Mouse (Mus musculus) hematopoietic stem cell, adult 5-6 weeks (primary cell): ENCODE data around the gene Slc35f6. TPM values are rescaled to one million over a fixed set of nuclear protein-coding genes. Genes with fewer than 3 reads are reported as not detected.
A peak's percentile ranks its signal among the peaks of the same experiment; 100 is the strongest.
"Not testable (repeated sequence)": the region's sequence is repeated elsewhere in the genome, so short reads cannot be mapped to it uniquely, and the experiment has no call there.

ENCODE experiments used
- ATAC-seq, 2 experiments: fragments of 125-278 bp in 1 of 2; replicated peaks in 1 of 2; 2 replicates each; pipeline ENCODE4 v1.8.0; 2016 to 2017; ENCODE audit warnings: inconsistent platforms in 2 of 2, mild to moderate bottlenecking in 2 of 2, moderate number of reproducible peaks in 2 of 2, low read depth in 1 of 2, moderate TSS enrichment in 1 of 2; ENCODE audit not compliant: low FRiP score in 2 of 2, poor library complexity in 2 of 2, severe bottlenecking in 2 of 2, insufficient read depth in 1 of 2, low TSS enrichment in 1 of 2
- total RNA-seq: library from RNA; stranded (forward); fragments of 172-1452, 232-1000 nt; gene quantifications from 2 replicates; pipeline ENCODE4 v1.2.3, GENCODE M21; 2017

Gene Slc35f6
- total RNA-seq, 1 experiment from 2014 or later: 3.3 TPM

DNA sequence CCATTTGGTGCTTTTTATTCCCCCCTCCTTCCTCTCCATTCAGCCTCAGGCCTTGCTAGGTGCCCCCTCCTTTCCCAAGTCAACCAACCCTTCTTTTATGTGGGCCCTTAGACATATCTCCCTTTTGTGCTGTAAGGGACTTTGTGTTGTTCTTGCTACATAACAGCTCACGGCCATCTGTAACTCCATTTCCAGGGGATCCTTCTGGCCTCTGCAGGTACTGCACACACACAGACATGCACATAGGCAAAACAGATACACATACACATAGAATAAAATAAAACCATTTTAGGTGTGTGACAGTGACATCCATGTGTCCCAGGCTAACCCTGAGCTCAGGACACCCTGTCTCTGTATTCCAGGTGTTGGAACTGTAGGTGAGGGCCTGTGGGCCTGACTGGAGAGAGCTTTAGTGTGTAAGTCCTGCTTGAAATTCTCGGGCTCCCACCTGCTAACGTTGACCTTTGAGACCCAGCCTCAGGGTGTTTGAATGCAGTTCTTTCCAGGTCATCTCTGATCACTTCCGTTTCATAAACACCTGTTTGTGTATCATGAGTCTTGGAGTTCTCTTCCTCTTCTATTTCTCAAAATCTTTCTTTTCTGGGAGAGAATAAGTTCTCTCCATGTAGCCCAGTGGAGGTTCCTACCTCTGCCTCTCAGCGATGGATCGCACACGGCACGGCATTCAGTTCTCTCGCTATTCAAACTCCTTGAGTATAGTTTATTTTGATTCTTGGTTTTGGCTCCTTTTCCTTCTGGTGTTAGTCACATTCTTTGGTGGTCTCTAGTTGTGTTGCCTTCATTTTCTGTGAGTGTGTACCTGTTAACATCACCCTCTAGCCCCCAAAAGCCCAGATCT lies 21.1 kb downstream of the Slc35f6 start:
- ATAC-seq: no peak

DNA sequence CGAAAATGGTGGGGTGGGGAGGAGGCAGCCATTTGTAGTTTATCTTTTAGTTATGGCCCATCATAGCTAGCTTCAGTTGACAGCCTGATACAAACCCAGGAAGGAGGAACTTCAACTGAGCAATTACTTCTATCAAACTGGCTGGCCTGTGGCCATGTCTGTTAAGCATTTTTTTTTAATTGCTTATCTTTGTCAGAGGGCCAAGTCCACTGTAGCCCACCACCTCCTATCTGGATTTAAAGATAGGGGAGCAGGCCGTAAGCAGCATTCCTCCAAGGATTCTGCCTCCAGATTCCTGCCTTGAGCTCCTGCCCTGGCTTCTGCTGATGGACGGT lies 21.7 kb downstream of the Slc35f6 start:
- no peak for ATAC-seq

DNA sequence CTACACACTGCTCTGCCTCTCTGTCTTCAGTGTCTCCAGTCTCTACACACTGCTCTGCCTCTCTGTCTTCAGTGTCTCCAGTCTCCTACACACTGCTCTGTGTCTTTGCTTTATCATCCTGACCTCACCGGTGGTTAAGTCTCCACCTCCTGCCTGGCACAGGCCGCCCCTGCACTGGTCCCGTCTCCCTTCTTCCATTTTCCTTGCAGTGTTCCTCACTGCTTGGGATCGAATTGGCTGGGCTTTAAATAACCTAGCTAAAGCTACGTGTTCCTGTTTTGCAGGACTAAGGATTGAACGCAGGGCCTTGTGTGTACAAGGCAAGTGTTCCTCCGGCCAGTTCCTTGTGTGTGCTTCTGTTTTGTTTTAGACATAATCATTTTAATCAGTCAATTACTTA lies 22.4 kb downstream of the Slc35f6 start:
- ATAC-seq: no peak

DNA sequence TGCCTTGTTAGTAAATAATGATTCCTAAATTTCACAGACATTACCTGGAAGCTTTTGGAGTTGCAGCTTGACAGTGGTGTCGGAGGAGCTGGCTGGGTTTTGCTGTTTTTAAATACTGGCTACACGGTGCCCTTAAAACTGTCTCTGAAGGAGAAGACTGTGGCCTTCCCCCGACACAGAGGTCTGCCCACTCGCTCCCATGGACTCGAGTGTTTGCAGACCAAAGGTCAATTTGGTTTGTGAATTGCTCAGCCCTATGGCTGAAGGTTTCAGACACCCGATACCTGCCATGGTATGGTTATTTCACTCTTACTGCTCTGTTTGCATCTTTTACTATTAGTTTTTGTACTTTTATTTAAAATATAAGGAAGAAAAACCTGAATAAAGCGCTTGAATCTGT lies 26.3 kb downstream of the Slc35f6 start:
- ATAC-seq: no peak

DNA sequence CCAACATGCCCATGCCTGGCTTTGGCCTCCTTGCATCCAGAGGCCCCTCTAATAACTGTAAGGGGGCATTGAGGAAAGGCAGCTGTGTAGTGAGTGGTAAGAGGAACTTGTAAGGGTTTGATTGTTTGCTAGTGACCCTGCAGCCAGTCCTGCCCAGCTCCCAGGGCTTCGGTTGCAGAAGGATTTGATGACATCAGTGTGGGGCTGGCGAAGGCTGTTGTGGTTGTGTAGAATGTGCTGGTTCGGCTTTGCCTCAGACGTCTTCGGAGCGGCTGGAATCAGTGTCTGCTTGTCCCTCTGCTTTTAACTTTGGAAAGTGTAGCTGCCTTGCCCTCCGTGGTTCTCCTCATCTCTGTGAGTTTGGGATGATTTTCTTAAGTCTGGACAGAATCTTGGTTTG lies 29.1 kb downstream of the Slc35f6 start:
- ATAC-seq: no peak

DNA sequence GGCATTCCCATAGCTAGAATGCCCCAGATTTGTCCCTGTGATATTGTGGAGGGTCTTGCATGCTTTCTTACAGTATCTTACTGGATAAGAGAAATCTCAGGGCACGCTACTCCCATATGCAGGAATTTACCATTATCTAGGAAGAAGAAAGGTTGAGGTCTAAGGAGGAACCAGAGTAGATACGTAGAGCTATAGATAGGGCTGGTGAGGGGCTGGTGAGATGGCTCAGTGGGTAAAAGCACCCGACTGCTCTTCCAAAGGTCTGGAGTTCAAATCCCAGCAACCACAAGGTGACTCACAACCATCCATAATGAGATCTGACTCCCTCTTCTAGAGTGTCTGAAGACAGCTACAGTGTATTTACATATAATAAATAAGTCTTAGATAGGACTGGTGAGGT lies 30.3 kb downstream of the Slc35f6 start:
- ATAC-seq: not testable (repeated sequence)

DNA sequence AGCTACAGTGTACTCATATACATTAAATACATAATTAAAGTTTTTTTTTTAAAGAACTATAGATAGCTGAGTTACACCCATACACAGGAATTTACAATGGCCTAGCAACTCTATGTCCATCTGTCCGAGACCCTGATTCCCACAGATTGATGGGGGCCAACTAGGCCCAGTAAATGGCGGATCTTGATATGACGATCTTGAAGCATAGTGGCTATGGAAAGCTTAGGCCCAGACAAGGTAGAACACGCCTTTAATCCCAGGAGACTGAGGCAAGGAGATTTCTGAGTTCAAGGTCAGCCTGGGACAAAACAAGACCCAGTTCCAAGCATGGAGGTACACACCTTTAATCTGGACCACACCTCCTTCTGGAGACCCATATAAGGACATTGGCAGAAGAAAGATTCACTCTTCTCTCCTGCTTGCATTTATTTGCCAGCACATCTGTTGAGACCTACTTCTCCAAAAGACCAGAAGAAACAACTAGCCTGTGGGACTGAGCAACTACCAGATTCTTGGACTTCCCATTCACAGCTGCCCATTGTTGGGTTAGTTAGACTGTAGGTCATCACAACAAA lies 31.1 kb downstream of the Slc35f6 start:
- ATAC-seq: no peak

DNA sequence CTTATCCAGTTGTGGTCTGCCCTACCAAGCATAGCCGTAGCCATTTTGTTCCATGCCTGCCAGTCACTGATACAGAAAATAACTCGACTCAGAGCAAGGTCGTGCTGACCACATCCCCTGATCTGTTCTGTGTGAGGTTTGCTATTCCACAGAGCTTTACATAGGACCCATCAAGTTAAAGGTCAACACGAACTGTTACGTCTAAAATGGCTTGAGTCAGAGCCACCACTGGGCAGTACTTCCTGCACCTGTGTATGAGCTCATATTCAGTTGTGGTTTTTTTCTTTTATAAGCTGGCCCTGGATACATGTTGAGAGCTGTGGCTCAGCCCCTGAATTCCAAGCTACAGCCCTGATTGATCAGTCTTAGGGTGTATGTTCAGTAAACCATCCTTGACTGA lies 31.9 kb downstream of the Slc35f6 start:
- no peak for ATAC-seq

DNA sequence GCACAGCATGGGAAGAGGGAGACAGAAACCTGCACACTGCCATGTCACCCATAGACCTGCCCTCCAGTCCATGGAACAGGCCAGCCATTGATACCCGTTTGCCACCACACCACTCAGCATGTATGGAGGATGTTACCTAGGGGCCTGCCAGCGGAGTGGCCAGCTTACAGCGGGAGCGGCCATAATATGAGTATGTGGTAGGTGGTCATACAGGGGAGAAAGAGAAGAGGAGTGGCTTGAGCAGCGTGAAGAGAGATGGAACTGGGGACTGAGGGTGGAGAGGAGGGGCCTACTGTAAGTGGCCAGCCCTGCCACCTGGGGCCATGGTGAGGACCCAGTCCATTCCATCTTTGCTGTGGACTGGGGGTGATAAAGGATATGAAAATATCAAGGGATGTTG lies 34.2 kb downstream of the Slc35f6 start:
- no peak for ATAC-seq

DNA sequence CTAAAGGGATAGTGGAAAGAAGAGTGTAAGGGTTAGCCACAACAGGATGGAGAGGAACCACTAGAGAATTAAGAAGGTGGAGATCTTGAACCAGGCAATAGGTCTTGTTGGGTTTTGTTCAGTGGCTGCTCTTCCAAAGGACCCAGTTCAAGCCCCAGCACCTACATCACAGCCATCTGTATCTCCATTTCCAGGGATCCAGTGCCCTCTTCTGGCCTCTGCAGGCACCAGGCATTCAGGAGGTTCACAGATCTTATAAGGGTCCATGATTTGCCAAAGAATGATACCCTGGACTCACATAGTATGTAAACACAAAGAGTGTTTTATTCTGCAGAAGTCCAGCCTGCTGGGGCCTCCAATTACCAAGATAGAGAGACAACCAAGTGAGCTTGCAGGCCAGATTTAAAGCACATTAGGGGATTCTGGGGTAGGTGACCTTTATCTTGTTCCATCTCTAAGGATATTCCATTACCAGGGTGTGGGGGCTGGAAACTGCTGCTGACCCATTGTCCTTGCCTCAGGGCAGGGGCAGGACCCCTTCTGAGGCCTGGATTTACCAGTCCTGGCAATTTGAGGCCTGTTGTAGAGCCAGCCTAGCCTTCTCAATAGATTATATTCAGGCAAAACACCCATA lies 35.4 kb downstream of the Slc35f6 start:
- ATAC-seq: no peak

DNA sequence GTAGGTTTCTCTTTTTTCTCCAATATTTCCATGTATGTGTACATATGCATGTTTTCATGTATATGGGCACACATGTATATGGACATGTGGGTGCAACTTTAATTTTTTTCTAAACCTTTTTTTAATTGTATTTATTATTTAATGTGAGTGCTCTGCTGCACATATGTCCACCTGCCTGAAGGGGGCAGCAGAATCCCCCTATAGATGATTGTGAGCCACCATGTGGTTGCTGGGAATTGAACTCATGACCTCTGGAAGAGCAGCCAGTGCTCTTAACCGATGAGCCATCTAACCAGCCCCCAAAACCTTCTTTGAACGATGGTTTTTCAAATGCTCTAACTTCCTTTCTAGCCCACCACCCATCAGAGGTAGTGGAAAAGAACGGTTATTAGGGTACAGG lies 36.3 kb downstream of the Slc35f6 start:
- no peak for ATAC-seq

DNA sequence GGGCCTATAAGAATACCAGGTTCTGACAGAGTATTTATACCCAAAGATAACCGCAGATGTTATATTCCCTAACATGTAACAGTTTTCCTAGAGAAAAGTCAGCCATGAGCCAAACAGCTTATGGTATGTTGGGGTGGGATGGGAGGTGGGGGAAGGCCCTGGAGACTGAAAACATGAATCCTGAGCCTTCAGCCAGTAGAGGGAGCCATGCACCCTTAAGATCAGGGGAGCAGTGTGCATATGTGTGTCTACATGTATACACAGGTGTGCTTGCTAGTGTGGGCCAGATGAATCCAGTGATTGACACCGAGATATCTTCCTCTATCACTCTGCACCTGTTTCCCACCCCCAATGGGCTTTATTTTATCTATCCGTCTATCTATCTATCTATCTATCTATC lies 39.0 kb downstream of the Slc35f6 start:
- ATAC-seq: 0 out of 4 replicates have a peak, but pooled peaks of 1 of the 2 experiments have one; percentile 39

DNA sequence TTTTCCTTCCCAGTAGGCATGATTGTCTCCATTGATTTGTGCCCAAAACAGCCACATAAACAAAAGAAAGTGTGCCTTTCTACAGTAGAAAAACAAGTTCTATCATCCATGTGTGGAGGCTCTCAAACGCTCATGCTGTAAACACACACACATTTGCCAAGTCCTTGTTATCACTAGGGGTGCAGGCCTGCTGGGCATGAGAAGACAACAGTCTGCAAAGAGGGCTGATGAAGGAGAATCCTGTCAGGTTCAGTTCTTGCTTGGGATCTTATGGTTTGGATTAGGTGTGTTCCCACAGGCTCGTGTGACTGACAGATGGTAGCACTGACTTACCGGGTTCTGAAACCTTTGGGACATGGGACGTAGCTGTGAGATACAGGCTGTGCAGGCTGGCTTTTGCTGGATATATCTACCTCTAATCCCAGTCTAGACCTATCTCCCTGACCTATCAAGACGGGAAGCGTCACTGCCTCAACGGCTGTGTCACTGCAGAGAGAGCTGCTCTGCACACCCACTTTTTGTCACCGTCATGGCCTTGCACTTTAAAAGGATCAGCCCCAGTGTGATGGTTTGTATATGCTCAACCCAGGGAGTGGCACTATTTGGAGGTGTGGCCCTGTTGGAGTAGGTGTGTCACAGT lies 52.7 kb downstream of the Slc35f6 start:
- ATAC-seq: no peak

DNA sequence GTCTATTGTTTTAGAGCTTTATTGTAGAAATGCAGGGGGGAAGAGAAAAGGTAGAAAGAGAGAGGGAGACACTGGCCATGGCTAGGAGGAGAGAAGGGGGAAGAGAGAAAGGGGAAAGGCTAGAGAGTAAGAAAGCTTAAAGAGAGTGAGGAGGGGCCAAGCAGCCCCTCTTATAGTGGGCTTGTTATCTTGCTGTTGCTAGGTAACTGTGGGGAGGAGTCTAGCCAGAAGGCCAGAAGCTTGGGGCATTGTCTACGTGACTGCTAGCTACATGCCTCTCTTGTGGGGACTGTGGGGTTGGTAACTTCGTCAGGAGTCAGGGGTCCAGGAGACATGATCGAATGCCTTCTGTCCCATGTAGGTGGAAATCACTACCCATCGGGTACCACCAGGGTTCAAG lies 53.6 kb downstream of the Slc35f6 start:
- not testable (repeated sequence) for ATAC-seq

DNA sequence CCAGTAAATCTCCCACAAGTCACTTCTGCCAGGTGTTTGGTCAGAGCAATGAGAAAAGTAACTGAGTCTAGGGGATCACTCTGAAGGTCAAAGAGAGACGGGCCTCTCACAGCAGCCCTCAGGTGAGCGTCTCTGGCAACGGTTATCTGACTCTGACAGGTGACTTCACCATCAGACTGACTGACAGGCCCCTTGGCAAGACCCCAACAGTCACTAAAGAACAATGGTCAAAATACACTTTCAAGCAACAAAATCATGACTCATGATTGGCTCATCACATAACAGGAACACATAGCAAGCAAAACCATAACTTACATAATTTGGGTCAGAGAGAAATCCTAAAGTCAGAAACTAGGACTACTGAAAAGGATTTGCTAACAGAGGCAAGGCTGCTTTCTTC lies 54.1 kb downstream of the Slc35f6 start:
- no peak for ATAC-seq
